Mouse (Mus musculus) inflammation-experienced regulatory T-cells, adult 16 weeks (primary cell): ENCODE results near the gene Ttf2. TPM values are rescaled to one million over a fixed set of nuclear protein-coding genes. Genes with fewer than 3 reads are reported as not detected.

Source experiments
- polyA plus RNA-seq: library from polyadenylated mRNA; unstranded; fragments of 100-300 nt; shearing (Covaris generic); gene quantifications from one replicate; pipeline ENCODE4 v1.2.1, GENCODE M21; 2017

Ttf2 gene
- 17.9 TPM for polyA plus RNA-seq

DNA sequence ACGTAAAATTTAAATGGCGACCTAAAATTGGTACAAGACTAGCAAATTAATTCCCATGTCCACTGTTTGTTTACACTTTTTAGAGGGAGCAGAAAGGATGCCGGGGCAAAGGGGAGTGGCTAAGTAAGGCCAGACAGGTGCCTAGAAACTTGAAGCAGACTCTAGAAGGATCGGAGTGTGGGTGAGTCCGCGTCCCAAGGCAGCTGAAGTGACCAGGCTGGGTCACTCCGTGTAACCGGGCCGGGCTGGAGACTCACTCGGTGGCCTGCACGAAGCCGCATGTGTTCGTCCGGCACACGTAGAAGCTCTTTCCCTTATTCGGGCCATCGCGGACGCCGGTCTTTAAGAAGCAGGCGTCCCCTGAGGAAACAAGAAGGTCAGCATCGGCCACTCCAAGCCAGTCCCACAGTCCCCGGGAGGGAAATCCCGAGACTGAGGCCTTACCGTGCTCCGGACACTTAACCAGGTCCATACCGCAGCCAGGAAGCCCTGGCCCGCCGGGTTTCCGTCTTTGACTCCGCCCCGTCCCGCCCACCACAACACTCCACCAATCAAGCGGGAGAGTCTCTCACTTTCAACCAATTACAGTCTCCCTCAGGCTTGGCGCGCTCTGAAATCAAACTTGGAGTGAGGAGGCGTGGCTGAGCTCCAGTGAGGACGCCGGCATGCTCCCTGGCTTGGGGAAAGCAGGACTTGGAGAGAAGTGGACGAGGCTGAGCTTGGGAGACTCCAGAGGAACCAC lies at the start of gene Ttf2:
Gene Ttf2 (minus strand): TSS at position 488 of the 742 bp plus-strand sequence.

DNA sequence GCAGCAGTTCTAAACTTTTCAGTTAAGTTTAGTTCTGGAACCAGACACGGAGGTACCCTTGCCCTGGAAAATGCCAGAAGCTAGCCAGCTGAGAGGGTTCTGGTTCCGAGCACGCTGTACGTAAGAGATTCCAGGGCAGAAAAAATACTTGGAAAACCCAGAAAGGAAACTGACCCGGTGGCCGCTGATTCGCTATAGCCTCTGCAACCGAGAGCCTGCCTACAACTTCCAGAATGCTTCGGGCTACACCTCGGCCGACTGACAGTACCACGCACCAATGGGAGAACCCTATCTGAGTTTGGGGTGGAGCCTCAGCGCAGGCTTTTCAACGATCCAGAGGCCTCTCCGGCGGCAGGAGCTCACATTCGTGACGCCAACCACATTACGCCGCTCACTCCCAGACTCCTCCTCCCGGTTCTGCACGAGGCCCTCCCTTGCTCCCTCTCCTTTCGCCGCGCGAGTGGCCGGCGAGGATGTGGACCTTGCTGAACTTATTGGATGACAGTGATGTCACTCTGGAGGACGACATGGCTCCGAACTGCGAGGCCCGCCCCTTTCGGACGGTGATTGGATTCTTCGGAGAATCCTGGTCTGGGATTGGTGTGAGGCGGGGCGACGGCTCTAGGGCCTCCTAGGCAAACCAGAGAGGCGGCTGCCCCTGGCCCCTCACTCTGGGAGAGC lies 47.5 kb downstream of the Ttf2 start, which contains the start of gene Trim45:
Gene Trim45 (plus strand): TSS at position 378 of the 681 bp plus-strand sequence.

Other genes starting within 250 kb of the Ttf2 start
- gene Vtcn1, start 144.2 kb downstream of the Ttf2 start, polyA plus RNA-seq, result not detected
- gene Trim45, start 47.5 kb downstream of the Ttf2 start, polyA plus RNA-seq, result 1.5 TPM
- gene Cd101, start 59.9 kb upstream of the Ttf2 start, polyA plus RNA-seq, result 39.5 TPM
- 0.45 TPM for gene Ptgfrn, start 140.6 kb upstream of the Ttf2 start, polyA plus RNA-seq